ENCODE assay signal across 29 mouse cellular contexts in genomic region chr9:92353306-92353705, GRCm38 (mm10). TPM values are rescaled to one million over a fixed set of nuclear protein-coding genes. Genes with fewer than 3 reads are reported as not detected.
A peak's percentile ranks its signal among the peaks of the same experiment; 100 is the strongest.
DNase-seq lines count a peak whose midpoint lies in the region; ATAC-seq lines count a peak whose summit lies in the region.
"Had no signal": no experiment of that assay in that cellular context is flagged by ENCODE, and none has a peak within 500 bp of the region (broad histone marks: within the 10 kb centered on the region; RNA-seq: fewer than 3 reads in every experiment).

No protein-coding gene starts in this region.

- no peak overlapping the region for H3K27ac ChIP-seq in hindbrain, embryonic 13.5 days
- H3K27ac ChIP-seq: midbrain, embryonic 12.5 days; neural tube, embryonic 12.5 days; stomach, postnatal 0 days had no signal

- intact Hi-C loops in heart, postnatal 25 days (cut with DNase I): no loop called here
- intact Hi-C loops in left cerebral cortex, postnatal 14 days (cut with DNase I): no loop called here

- DNase-seq in heart, adult 11 months: peak; percentile 89
- DNase-seq in heart, postnatal 25 days (ENCODE audit: low spot score): no peak
- DNase-seq in testis, postnatal 14 days (ENCODE audit: low spot score): peak; percentile 41
- no peak for DNase-seq in testis, postnatal 10 days (ENCODE audit: low spot score)
- peak; percentile 59 for DNase-seq in R1 (ENCODE audit: low read depth, low spot score)
- peak; percentile 9 for DNase-seq in mesoderm, embryonic 11.5 days (ENCODE audit: low read depth, low spot score)
- DNase-seq in left cerebral cortex, postnatal 14 days (ENCODE audit: low spot score in 2 of 2): no peak
- DNase-seq: adrenal gland, adult 2 months; cerebellum, adult 11 months; cerebellum, postnatal 10 days; gastrocnemius, postnatal 10 days; kidney, adult 2 months; kidney, postnatal 25 days; lung, adult 18-20 months; lung, postnatal 14 days; thymus, postnatal 25 days had no signal

- H3K27me3 ChIP-seq in hindbrain, embryonic 13.5 days: no peaks in the 10 kb centered on the region
- H3K27me3 ChIP-seq: midbrain, embryonic 12.5 days; neural tube, embryonic 12.5 days had no signal

- no peak overlapping the region for H3K9ac ChIP-seq in hindbrain, embryonic 13.5 days
- H3K9ac ChIP-seq: midbrain, embryonic 12.5 days; neural tube, embryonic 12.5 days had no signal

- ATAC-seq in hindbrain, embryonic 13.5 days (ENCODE audit: low FRiP score): no peak

- H3K9me3 ChIP-seq in hindbrain, embryonic 13.5 days: no peaks in the 10 kb centered on the region
- H3K9me3 ChIP-seq: midbrain, embryonic 12.5 days; neural tube, embryonic 12.5 days had no signal

- no peak overlapping the region for H3K4me3 ChIP-seq in hindbrain, embryonic 13.5 days
- H3K4me3 ChIP-seq: midbrain, embryonic 12.5 days; neural tube, embryonic 12.5 days had no signal

- no peaks in the 10 kb centered on the region for H3K36me3 ChIP-seq in hindbrain, embryonic 13.5 days
- H3K36me3 ChIP-seq: midbrain, embryonic 12.5 days; neural tube, embryonic 12.5 days had no signal

- no peaks in the 10 kb centered on the region for H3K4me1 ChIP-seq in hindbrain, embryonic 13.5 days (replicated peaks)
- H3K4me1 ChIP-seq: midbrain, embryonic 12.5 days; neural tube, embryonic 12.5 days had no signal

- H3K4me2 ChIP-seq in hindbrain, embryonic 13.5 days: no peak overlapping the region
- H3K4me2 ChIP-seq: liver, embryonic 11.5 days; midbrain, embryonic 12.5 days; neural tube, embryonic 12.5 days had no signal

- WGBS in hindbrain, embryonic 13.5 days: 70% methylated on average over 3 of the region's 3 CpGs

RNA-seq across cellular contexts. Expression of gene 1700057G04Rik, which starts 44.1 kb away (rescaled TPM):
- not detected for total RNA-seq in heart, postnatal 25 days (2021)
- polyA plus RNA-seq in hindbrain, embryonic 13.5 days (2015; fragmentation: Nextera tagmentation; extraction: Ambion mirVana): not detected in 2 replicates
- total RNA-seq in left cerebral cortex, postnatal 14 days (2021): not detected
- total RNA-seq: adrenal gland, adult 2 months; ES-E14; gastrocnemius, postnatal 10 days; heart, adult 18-20 months; heart, postnatal 14 days; layer of hippocampus, adult 8-10 months; left cerebral cortex, adult 18-20 months had no signal
- polyA plus RNA-seq: adrenal gland, adult 2 months; brain, embryonic 14.5 days; forebrain, embryonic 11.5 days; kidney, adult 2 months; limb, embryonic 11.5 days; liver, embryonic 11.5 days; midbrain, embryonic 12.5 days; neural tube, embryonic 12.5 days; stomach, postnatal 0 days had no signal

Comparison
In these comparisons a context has a peak if more than half of its experiments do, and no peak if none do; other contexts are left out.
1. DNase-seq: peak in heart, adult 11 months (single experiment), testis, postnatal 14 days (single experiment), R1 (single experiment) and mesoderm, embryonic 11.5 days (single experiment); none in heart, postnatal 25 days (single experiment), testis, postnatal 10 days (single experiment) and left cerebral cortex, postnatal 14 days (0 of 2).